Mouse (Mus musculus) kidney, adult 2 months (tissue): Measurements from ENCODE around the gene Hdx. TPM values are rescaled to one million over a fixed set of nuclear protein-coding genes. Genes with fewer than 3 reads are reported as not detected.

ENCODE experiments used
- DNase-seq: peaks from one replicate; pipeline ENCODE4 v3.0.0; 2021
- H3K27ac ChIP-seq: fragments of 200-500 bp; 2 replicates; pipeline ENCODE4 v1.5.1; 2012; ENCODE audit warnings: low read depth, low read length, control low read depth, inconsistent platforms; ENCODE audit not compliant: insufficient read depth
- H3K27me3 ChIP-seq: fragments of 200-500 bp; replicated peaks from 2 replicates; pipeline ENCODE4 v1.6.1; 2012; ENCODE audit warnings: mild to moderate bottlenecking, moderate library complexity, low read length, inconsistent platforms; ENCODE audit not compliant: control insufficient read depth, insufficient read depth
- H3K36me3 ChIP-seq: fragments of 200-500 bp; 2 replicates; pipeline ENCODE4 v1.6.1; 2012; ENCODE audit warnings: mild to moderate bottlenecking, moderate library complexity, low read length, inconsistent platforms; ENCODE audit not compliant: control insufficient read depth, insufficient read depth
- H3K4me1 ChIP-seq: fragments of 200-500 bp; 2 replicates; pipeline ENCODE4 v1.6.1; 2011; ENCODE audit warnings: low read length; ENCODE audit not compliant: control insufficient read depth, insufficient read depth
- H3K4me3 ChIP-seq: fragments of 200-500 bp; 2 replicates; pipeline ENCODE4 v1.5.1; 2011; ENCODE audit warnings: mild to moderate bottlenecking, low read depth, low read length, control low read depth; ENCODE audit not compliant: insufficient read depth
- CTCF ChIP-seq: fragments of 200-500 bp; conservative IDR thresholded peaks from 2 replicates; pipeline ENCODE4 v1.5.1; 2011; ENCODE audit warnings: low read depth, mild to moderate bottlenecking, control low read depth, low read length, moderate library complexity, mixed read lengths; ENCODE audit not compliant: insufficient read depth, insufficient read length
- POLR2A ChIP-seq: fragments of 200-500 bp; IDR thresholded peaks from one replicate; pipeline ENCODE4 v1.6.1; 2011; ENCODE audit warnings: low read depth, low read length, control low read depth
- WGBS: fragments of 180-500 bp; shearing (Covaris S2); methylation state at CpG from one replicate; pipeline ENCODE4 v1.1.7; 2018; 5-methylcytosine and 5-hydroxymethylcytosine counted together
- polyA plus RNA-seq: library from polyadenylated mRNA; depleted of rRNA; stranded (reverse); fragments of >200 nt; gene quantifications from 2 replicates; pipeline ENCODE4 v1.2.3, GENCODE M21; 2012; rRNA removed

The Hdx gene
- polyA plus RNA-seq, 1 experiment, result 0.09 TPM

DNA sequence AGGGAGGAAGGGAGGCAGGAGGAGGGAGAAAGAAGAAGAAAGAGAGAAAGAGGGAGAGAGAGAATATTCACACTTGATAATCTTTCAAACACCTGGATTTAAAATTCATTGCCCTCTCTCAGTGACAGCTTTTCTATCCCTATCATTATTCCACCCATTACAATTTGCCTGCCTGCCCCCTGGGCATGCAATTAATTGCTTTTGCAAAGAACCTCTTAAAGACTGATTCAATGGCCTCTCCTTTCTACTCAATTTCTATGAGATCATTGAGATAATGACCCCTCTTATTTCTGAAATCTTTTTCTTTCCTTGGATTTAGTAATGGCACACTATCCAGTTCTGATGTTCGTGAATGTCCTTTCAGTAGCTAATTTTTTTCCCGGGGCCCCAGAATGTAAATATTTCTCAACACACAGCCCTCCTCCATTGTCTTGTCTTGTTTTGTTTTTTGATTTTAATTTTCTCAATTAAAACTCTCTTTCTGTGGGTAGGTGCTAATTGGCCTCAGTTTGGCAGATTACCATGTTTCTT is 99.2 kb downstream of the Hdx start:
- Histone ChIP-seq H3K27ac (no peak overlapping the region), H3K4me3 (no peak overlapping the region), H3K36me3 (no peaks in the 10 kb centered on the region), H3K27me3 (no peaks in the 10 kb centered on the region), H3K4me1 (no peaks in the 10 kb centered on the region)
- WGBS, result 93% methylated on average over 2 of the region's 2 CpGs
- TF ChIP-seq CTCF (no peak), POLR2A (no peak)
- no peak for DNase-seq

DNA sequence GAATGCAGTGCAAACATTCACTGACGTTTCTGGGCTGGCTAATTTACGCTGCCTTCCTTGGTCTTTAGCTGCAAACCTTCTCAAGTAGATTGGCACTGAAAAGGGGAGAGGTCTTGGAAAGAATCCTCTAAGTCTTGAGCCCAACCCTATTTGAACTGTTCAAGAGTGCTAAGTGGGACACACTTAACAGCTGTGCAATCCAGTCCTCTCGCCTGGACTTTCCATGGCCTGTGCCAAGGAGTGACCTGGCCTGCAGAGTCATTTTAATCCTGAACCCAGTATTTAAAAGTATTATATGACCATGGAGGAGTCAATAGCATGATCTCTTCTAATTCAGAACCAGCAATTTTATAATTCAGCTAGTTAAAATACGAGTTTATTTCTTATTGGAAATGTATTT is 109.3 kb downstream of the Hdx start:
- no peak for DNase-seq
- no peak overlapping the region for H3K4me3 ChIP-seq
- H3K36me3 ChIP-seq, result no peaks in the 10 kb centered on the region
- 77% methylated on average over 4 of the region's 4 CpGs for WGBS
- no peak overlapping the region for H3K27ac ChIP-seq
- no peaks in the 10 kb centered on the region for H3K27me3 ChIP-seq
- no peaks in the 10 kb centered on the region for H3K4me1 ChIP-seq
- TF ChIP-seq CTCF (no peak), POLR2A (no peak)

DNA sequence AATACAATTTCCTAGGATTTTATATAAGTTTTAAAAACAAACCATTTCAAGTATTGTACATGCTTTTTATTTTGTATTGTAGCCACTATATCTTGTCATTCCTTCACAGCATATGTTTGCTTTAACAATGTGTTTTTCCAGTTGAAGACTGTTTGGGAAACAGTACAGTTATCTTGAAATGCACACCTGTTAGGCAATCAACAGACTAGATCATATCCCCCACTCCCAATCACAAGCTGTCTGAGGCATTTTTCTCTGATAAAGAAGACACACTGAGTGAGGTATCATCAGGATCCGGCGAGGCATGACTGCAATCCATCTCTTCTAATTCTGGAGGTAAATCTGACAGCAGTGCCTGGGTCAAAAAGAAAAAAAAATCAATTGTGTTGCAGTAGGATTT is 119.8 kb downstream of the Hdx start:
- no peak for TF ChIP-seq CTCF
- TF ChIP-seq POLR2A, result no peak
- whole genome bisulfite sequencing, result 93% methylated on average over 2 of the region's 2 CpGs
- Histone ChIP-seq H3K4me3 (no peak overlapping the region), H3K27me3 (no peaks in the 10 kb centered on the region), H3K4me1 (no peaks in the 10 kb centered on the region), H3K27ac (no peak overlapping the region), H3K36me3 (no peaks in the 10 kb centered on the region)
- no peak for DNase-seq

DNA sequence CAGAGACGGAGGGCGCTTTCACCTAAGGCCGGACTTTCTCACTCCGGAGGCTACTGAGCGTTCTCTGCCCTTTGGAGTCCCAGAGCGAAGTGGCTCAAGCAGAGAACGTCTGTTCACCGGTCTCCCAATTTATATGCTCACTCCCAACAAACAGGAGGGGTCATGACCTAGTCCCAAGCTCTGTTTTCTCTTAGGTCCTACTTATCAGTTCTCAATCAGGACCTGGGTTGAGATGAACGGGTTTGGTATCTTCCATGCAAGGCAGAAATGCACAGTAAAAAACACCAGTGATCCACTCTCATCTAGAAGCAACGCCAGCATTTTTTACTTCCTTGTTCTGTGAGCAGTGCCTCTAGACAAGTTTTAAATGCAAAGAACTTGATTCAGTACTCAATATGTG is 159.0 kb downstream of the Hdx start, which contains the start of gene Rps6ka6:
Gene Rps6ka6 (minus strand): TSS at position 101 of the 400 bp plus-strand sequence.
- no peaks in the 10 kb centered on the region for H3K36me3 ChIP-seq
- TF ChIP-seq CTCF (no peak), POLR2A (no peak)
- no peak within 1 kb of the TSS for H3K4me3 ChIP-seq
- no peak for DNase-seq
- no peaks in the 10 kb centered on the region for H3K4me1 ChIP-seq
- WGBS, result 52% methylated on average over 10 of the region's 10 CpGs
- no peak within 1 kb of the TSS for H3K27ac ChIP-seq
- H3K27me3 ChIP-seq, result no peaks in the 10 kb centered on the region

Other genes with a start within 250 kb of the Hdx start
- 0.53 and 0.95 TPM in 2 replicates for gene Rps6ka6, start 159.1 kb downstream of the Hdx start, polyA plus RNA-seq
- gene Gm45194, start 194.3 kb upstream of the Hdx start, polyA plus RNA-seq, result not detected in 2 replicates